Mouse (Mus musculus): ENCODE data around the gene Xrn2.

GRCm38 (mm10) chr2:147023560-147023959 lies 10.8 kb downstream of the Xrn2 start:
- TF ChIP-seq CTCF (IDR thresholded peaks at IDR 0.05; ENCODE audit: insufficient read depth, low read length), result no peak
- no peak for TF ChIP-seq POLR2A (IDR thresholded peaks at IDR 0.05; ENCODE audit: borderline replicate concordance, extremely low read depth, low read depth, low read length)
